Mouse (Mus musculus) liver, adult 2 months (tissue): Measurements from ENCODE around the gene Elovl6. TPM values are rescaled to one million over a fixed set of nuclear protein-coding genes. Genes with fewer than 3 reads are reported as not detected.
A peak's percentile ranks its signal among the peaks of the same experiment; 100 is the strongest.

Source experiments
- DNase-seq: peaks from one replicate; pipeline ENCODE4 v3.0.0-alpha.2; 2011; ENCODE audit warnings: low read depth, low spot score; ENCODE audit errors: extremely low read depth
- H3K27ac ChIP-seq: fragments of 200-500 bp; replicated peaks from 2 replicates; pipeline ENCODE4 v1.5.1; 2012; ENCODE audit warnings: low read depth, mild to moderate bottlenecking, control low read depth, inconsistent platforms, low read length; ENCODE audit not compliant: insufficient read depth
- H3K27me3 ChIP-seq: fragments of 200-500 bp; 2 replicates; pipeline ENCODE4 v1.6.1; 2012; ENCODE audit warnings: mild to moderate bottlenecking, moderate library complexity, low read length, inconsistent platforms; ENCODE audit not compliant: control insufficient read depth, insufficient read depth
- H3K36me3 ChIP-seq: fragments of 200-500 bp; 2 replicates; pipeline ENCODE4 v1.6.1; 2012; ENCODE audit warnings: low read length, inconsistent platforms; ENCODE audit not compliant: control insufficient read depth, insufficient read depth
- H3K4me1 ChIP-seq: fragments of 200-500 bp; 2 replicates; pipeline ENCODE4 v1.6.1; 2011; ENCODE audit warnings: low read length; ENCODE audit not compliant: control insufficient read depth, insufficient read depth
- H3K4me3 ChIP-seq: fragments of 200-500 bp; 2 replicates; pipeline ENCODE4 v1.5.1; 2011; ENCODE audit warnings: low read depth, mild to moderate bottlenecking, control low read depth, low read length, moderate library complexity; ENCODE audit not compliant: insufficient read depth
- H3K79me2 ChIP-seq: fragments of 200-500 bp; 2 replicates; pipeline ENCODE4 v1.6.1; 2012; ENCODE audit warnings: inconsistent platforms, mild to moderate bottlenecking, low read length, moderate library complexity; ENCODE audit not compliant: control insufficient read depth, insufficient read depth
- H3K9ac ChIP-seq: fragments of 200-500 bp; 2 replicates; pipeline ENCODE4 v1.6.1; 2012; ENCODE audit warnings: low read depth, mild to moderate bottlenecking, control low read depth, inconsistent platforms, low read length
- CTCF ChIP-seq: fragments of 200-500 bp; IDR thresholded peaks from 2 replicates; pipeline ENCODE4 v1.5.1; 2011; ENCODE audit warnings: low read depth, low read length, control low read depth
- POLR2A ChIP-seq: fragments of 200-500 bp; IDR thresholded peaks from 2 replicates; pipeline ENCODE4 v1.6.1; 2011; ENCODE audit warnings: low read length, control low read depth; ENCODE audit not compliant: insufficient read depth; ENCODE audit errors: extremely low read depth
- WGBS: fragments of 180-500 bp; shearing (Covaris S2); methylation state at CpG from one replicate; pipeline ENCODE4 v1.1.7; 2018; 5-methylcytosine and 5-hydroxymethylcytosine counted together
- polyA plus RNA-seq: library from polyadenylated mRNA; depleted of rRNA; stranded (reverse); fragments of >200 nt; gene quantifications from 2 replicates; pipeline ENCODE4 v1.2.3, GENCODE M21; 2012
- total RNA-seq: library from RNA; depleted of rRNA; stranded (reverse); fragments of >200 nt; gene quantifications from 2 replicates; pipeline ENCODE4 v1.2.3, GENCODE M21; 2014

Elovl6 gene
- total and polyA plus RNA-seq, 2 experiments = 44.3 to 70.5 TPM

DNA sequence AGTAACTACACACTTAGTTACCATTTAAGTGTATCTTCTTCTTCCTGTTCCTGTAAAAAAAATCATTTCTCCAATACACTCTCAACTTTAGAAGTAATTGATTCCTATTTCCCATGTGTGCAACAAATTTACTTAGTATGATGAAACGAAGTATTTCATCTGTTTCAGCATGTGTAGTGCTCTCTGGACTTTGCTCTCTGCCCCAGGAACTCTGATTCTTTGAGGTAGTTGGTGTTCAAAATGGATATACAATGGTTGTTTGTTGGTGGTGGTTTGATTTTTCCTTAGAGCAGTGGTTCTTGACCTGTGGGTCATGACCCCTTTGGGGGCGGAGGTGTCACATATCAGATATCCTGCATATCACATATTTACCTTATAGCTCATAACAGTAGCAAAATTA, 32.7 kb downstream of the Elovl6 start:
- 30% methylated on average over 2 of the region's 2 CpGs for WGBS
- 0 out of 2 replicates have a peak overlapping the region, but pooled peaks have one; percentile 52 for H3K27ac ChIP-seq

DNA sequence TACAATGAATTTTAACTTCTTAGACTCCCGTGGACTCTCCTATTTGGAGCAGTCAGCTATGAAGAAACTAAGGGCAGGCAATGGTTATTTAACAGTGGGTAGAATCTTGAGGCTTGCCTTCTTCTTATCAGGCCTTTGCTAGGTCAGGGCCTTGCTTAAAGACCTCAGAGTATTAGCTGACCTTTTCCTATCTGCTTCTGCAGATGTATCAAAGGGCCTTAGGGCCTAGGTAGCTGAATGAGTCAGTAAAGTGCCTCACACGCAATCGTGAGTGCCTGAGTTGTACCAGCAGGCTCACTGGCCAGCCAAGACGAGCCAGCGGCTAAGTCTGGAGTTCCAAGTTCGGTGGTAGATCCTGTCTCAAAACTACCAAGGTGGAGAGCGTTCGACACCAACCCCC, 33.3 kb downstream of the Elovl6 start:
- Histone ChIP-seq H3K36me3 (peaks cover 18% of the 10 kb centered on the region), H3K9ac (no peak overlapping the region; the same call in 1 of the 2 replicates), H3K4me1 (peaks cover 35% of the 10 kb centered on the region), H3K4me3 (no peak overlapping the region), H3K27ac (peak overlapping the region; percentile 89), H3K79me2 (peaks cover 16% of the 10 kb centered on the region; the same call in 1 of the 2 replicates), H3K27me3 (no peaks in the 10 kb centered on the region)
- 73% methylated on average over 8 of the region's 8 CpGs for WGBS
- peak; percentile 53 for DNase-seq
- TF ChIP-seq CTCF (no peak), POLR2A (no peak)

More for the DNA sequence above, 32.7 kb downstream of the Elovl6 start:
- Histone ChIP-seq H3K4me3 (no peak overlapping the region), H3K36me3 (peaks cover 15% of the 10 kb centered on the region), H3K9ac (no peak overlapping the region), H3K27me3 (no peaks in the 10 kb centered on the region), H3K79me2 (peaks cover 12% of the 10 kb centered on the region; the same call in 1 of the 2 replicates), H3K4me1 (peaks cover 35% of the 10 kb centered on the region)
- TF ChIP-seq CTCF (no peak), POLR2A (no peak)
- peak; percentile 95 for DNase-seq

DNA sequence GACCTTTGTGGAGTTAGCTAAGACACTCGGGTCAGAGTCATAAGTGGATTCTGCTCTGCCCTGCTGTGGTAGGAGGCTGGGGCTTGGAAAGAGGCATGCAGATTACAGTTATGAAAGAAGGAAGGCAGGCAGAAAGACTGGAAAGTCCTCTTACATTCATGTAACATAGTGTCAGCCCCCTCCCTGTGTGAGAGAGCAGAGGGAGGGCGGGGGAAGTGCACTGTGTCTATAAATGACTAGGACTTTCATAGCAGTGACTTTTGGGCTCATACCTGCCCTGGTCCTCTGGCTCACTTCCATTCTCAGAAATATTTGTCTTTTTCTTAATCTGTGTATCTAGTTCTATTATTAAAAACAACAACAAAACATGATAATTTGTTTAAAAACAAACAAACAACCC, 33.9 kb downstream of the Elovl6 start:
- no peaks in the 10 kb centered on the region for H3K27me3 ChIP-seq
- H3K4me3 ChIP-seq = no peak overlapping the region
- peaks cover 34% of the 10 kb centered on the region for H3K4me1 ChIP-seq
- DNase-seq = no peak
- peak overlapping the region; percentile 89 for H3K27ac ChIP-seq
- peak overlapping the region; percentile 40 for H3K9ac ChIP-seq
- no peak for TF ChIP-seq CTCF
- peaks cover 20% of the 10 kb centered on the region for H3K36me3 ChIP-seq
- WGBS = 46% methylated on average over 2 of the region's 2 CpGs
- H3K79me2 ChIP-seq = peaks cover 14% of the 10 kb centered on the region; the same call in 1 of the 2 replicates

DNA sequence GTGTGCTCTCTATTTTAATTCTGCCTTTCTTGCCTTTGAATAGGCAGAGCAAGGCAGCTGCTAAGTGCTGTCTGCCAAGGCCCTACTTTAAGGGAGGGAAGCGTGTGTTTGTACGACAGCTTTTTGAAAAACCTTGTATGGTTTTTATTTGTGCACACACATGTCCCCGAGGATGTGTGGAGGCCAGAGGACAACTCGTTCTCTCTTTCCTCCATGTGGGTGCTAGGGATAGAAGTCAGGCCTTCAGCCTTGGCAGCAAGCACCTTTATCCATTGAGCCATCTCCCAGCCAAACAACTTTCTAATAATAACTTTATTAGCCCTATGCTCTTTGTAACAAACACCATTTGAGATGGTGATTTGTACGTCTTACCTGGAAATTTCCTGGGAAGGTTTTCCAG, 34.7 kb downstream of the Elovl6 start:
- H3K27me3 ChIP-seq = no peaks in the 10 kb centered on the region
- H3K36me3 ChIP-seq = peaks cover 25% of the 10 kb centered on the region
- H3K4me1 ChIP-seq = peaks cover 37% of the 10 kb centered on the region
- 34% methylated on average over 5 of the region's 5 CpGs for WGBS
- no peak overlapping the region for H3K9ac ChIP-seq
- TF ChIP-seq POLR2A = no peak
- H3K79me2 ChIP-seq = peaks cover 14% of the 10 kb centered on the region; the same call in 1 of the 2 replicates
- peak; percentile 64 for DNase-seq
- peak overlapping the region; percentile 89 for H3K27ac ChIP-seq
- H3K4me3 ChIP-seq = no peak overlapping the region

DNA sequence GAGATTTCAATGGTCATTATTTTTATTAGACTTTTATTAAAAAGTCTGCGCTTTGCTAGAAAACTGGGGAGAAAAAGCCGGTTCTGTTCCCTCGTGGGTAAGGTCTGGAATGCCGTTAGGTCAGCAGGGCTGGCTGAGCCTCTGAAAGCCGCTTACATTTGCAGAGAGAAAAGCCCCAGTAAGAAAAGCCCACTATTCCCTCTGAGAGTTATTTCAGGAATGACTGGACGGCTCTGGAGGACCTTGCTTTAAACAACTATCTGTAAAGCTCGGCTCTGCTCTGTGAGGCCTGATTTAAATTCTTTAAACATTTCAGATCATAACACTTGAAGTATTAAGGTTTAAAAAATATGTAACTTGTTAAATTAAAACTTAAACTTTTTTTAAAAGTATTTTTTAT, 36.4 kb downstream of the Elovl6 start:
- WGBS = 89% methylated on average over 7 of the region's 7 CpGs

DNA sequence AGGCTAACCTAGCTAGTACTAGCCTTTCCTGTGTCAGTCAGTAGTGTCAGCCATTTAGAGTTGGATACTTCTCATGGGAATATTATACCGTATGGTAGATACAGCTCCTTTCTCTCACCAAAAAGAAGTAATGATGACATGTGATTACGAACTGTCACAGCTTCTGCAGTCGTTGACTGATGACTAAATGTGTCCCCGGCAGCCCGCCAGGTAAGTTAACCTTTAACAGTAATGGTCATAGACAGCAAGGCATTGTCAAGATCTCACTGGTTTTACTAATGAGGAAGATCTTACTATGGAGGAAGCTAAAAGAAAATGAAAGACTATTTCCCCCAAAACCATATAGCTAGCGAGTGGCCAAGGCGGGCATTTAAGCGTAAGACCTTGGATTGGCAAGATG, 38.8 kb downstream of the Elovl6 start:
- Histone ChIP-seq H3K4me3 (no peak overlapping the region), H3K27ac (peak overlapping the region; percentile 61), H3K79me2 (peaks cover 10% of the 10 kb centered on the region; the same call in 1 of the 2 replicates), H3K9ac (no peak overlapping the region), H3K27me3 (no peaks in the 10 kb centered on the region), H3K36me3 (peaks cover 26% of the 10 kb centered on the region; the same call in 1 of the 2 replicates), H3K4me1 (peaks cover 27% of the 10 kb centered on the region)
- DNase-seq = peak; percentile 84
- 44% methylated on average over 8 of the region's 8 CpGs for WGBS
- TF ChIP-seq CTCF (no peak), POLR2A (no peak)

More for the DNA sequence above, 36.4 kb downstream of the Elovl6 start:
- Histone ChIP-seq H3K27me3 (no peaks in the 10 kb centered on the region), H3K9ac (no peak overlapping the region), H3K27ac (no peak overlapping the region), H3K4me1 (peaks cover 36% of the 10 kb centered on the region), H3K36me3 (peaks cover 23% of the 10 kb centered on the region; the same call in 1 of the 2 replicates), H3K79me2 (peaks cover 14% of the 10 kb centered on the region; the same call in 1 of the 2 replicates), H3K4me3 (no peak overlapping the region)
- no peak for TF ChIP-seq POLR2A
- no peak for TF ChIP-seq CTCF
- no peak for DNase-seq
